Mouse (Mus musculus): Measurements from ENCODE around the gene Glcci1.

- TF ChIP-seq USF1 (IDR thresholded peaks at IDR 0.05; ENCODE audit: low read depth) (no peak), POLR2A (IDR thresholded peaks at IDR 0.05; ENCODE audit: insufficient read length, low read depth) (no peak), REST (IDR thresholded peaks at IDR 0.05; ENCODE audit: insufficient read depth, insufficient read length) (no peak), MAX (IDR thresholded peaks at IDR 0.05; ENCODE audit: low read depth) (no peak), TCF3 (IDR thresholded peaks at IDR 0.05; ENCODE audit: insufficient read length, low read depth) (no peak), MYOD1 (IDR thresholded peaks at IDR 0.05; ENCODE audit: control insufficient read depth in 1 of 3, insufficient read length in 2 of 3, low read depth in 2 of 3) (no peak), TCF12 (IDR thresholded peaks at IDR 0.05; ENCODE audit: insufficient read depth, poor library complexity, severe bottlenecking) (no peak), E2F4 (IDR thresholded peaks at IDR 0.05; ENCODE audit: insufficient read depth) (no peak), CEBPB (IDR thresholded peaks at IDR 0.05; ENCODE audit: insufficient read depth, poor library complexity, severe bottlenecking) (no peak)
Measured at GRCm38 (mm10) chr6:8467667-8468337, 41.6 kb upstream of the Glcci1 start.
